ENCODE assay signal across 1 mouse cellular context in genomic region chr8:119557821-119558602, GRCm38 (mm10).
TF ChIP-seq lines count a peak whose summit lies in the region.

No protein-coding gene starts in this region.

TF ChIP-seq in MEL, 35 proteins besides CTCF, POLR2A, EP300 and RAD21:
- TF ChIP-seq NRF1 (IDR thresholded peaks at IDR 0.05; ENCODE audit: insufficient read depth, low read depth, low read length, poor library complexity, severe bottlenecking) = peak; percentile 80
- no peak for TF ChIP-seq KAT2A (conservative IDR thresholded peaks at IDR 0.05; ENCODE audit: low read depth, low read length)
- no peak for TF ChIP-seq E2F4 (IDR thresholded peaks at IDR 0.05; ENCODE audit: borderline replicate concordance, low read depth, low read length)
- TF ChIP-seq USF1 (IDR thresholded peaks at IDR 0.05; ENCODE audit: low read depth, low read length) = no peak
- no peak for TF ChIP-seq ELF1 (IDR thresholded peaks at IDR 0.05; ENCODE audit: low read depth, low read length)
- TF ChIP-seq CHD1 (IDR thresholded peaks at IDR 0.05; ENCODE audit: low read depth, low read length) = no peak; the same call in 1 of the 2 replicates
- TF ChIP-seq TBP (IDR thresholded peaks at IDR 0.05; ENCODE audit: low read depth, low read length) = no peak
- peak; percentile 83; the same call in 1 of the 2 replicates for TF ChIP-seq SIN3A (IDR thresholded peaks at IDR 0.05; ENCODE audit: low read length)
- no peak for TF ChIP-seq USF2 (IDR thresholded peaks at IDR 0.05; ENCODE audit: borderline replicate concordance in 1 of 2, insufficient read depth in 1 of 2, low read depth in 1 of 2, low read length in 2 of 2)
- TF ChIP-seq GABPA (IDR thresholded peaks at IDR 0.05; ENCODE audit: low read depth, low read length) = no peak
- no peak; the same call in 1 of the 2 replicates for TF ChIP-seq MXI1 (IDR thresholded peaks at IDR 0.05; ENCODE audit: low read depth, low read length)
- TF ChIP-seq UBTF (IDR thresholded peaks at IDR 0.05; ENCODE audit: borderline replicate concordance, insufficient read depth, low read depth, low read length) = 0 out of 2 replicates have a peak, but pooled peaks have one; percentile 19
- TF ChIP-seq MYC (IDR thresholded peaks at IDR 0.05; ENCODE audit: low read depth, low read length) = peak; percentile 34; the same call in 1 of the 2 replicates
- TF ChIP-seq TAL1 (IDR thresholded peaks at IDR 0.05; ENCODE audit: low read length) = no peak
- no peak for TF ChIP-seq RCOR1 (IDR thresholded peaks at IDR 0.05; ENCODE audit: low read depth, low read length)
- no peak for TF ChIP-seq MAX (IDR thresholded peaks at IDR 0.05; ENCODE audit: low read length)
- no peak for TF ChIP-seq HCFC1 (IDR thresholded peaks at IDR 0.05; ENCODE audit: low read depth, low read length)
- TF ChIP-seq SMC3 (IDR thresholded peaks at IDR 0.05; ENCODE audit: low read depth, low read length) = no peak
- TF ChIP-seq TCF12 (IDR thresholded peaks at IDR 0.05; ENCODE audit: low read depth, low read length) = no peak; the same call in 1 of the 2 replicates
- no peak for TF ChIP-seq MAFK (IDR thresholded peaks at IDR 0.05; ENCODE audit: borderline replicate concordance, low read depth, low read length)
- TF ChIP-seq MYB (IDR thresholded peaks at IDR 0.05; ENCODE audit: low read depth, low read length) = no peak
- no peak for TF ChIP-seq NELFE (IDR thresholded peaks at IDR 0.05; ENCODE audit: low read depth, low read length)
- TF ChIP-seq BHLHE40 (IDR thresholded peaks at IDR 0.05; ENCODE audit: borderline replicate concordance, low read depth, low read length) = no peak
- no peak for TF ChIP-seq POLR2AphosphoS5 (IDR thresholded peaks at IDR 0.05; ENCODE audit: borderline replicate concordance, low read depth, low read length)
- no peak for TF ChIP-seq ZNF384 (IDR thresholded peaks at IDR 0.05; ENCODE audit: low read depth, low read length)
- no peak for TF ChIP-seq MEF2A (IDR thresholded peaks at IDR 0.05; ENCODE audit: extremely low read depth, insufficient replicate concordance, low read depth, low read length, poor library complexity, severe bottlenecking)
- no peak for TF ChIP-seq MAZ (IDR thresholded peaks at IDR 0.05; ENCODE audit: low read depth, low read length)
- no peak for TF ChIP-seq CHD2 (IDR thresholded peaks at IDR 0.05; ENCODE audit: low read length)
- no peak for TF ChIP-seq GATA1 (IDR thresholded peaks at IDR 0.05; ENCODE audit: low read depth, low read length)
- TF ChIP-seq POLR2AphosphoS2 (IDR thresholded peaks at IDR 0.05; ENCODE audit: low read length) = no peak; the same call in 1 of the 2 replicates
- TF ChIP-seq ZKSCAN1 (IDR thresholded peaks at IDR 0.05; ENCODE audit: low read depth, low read length) = no peak
- TF ChIP-seq ZC3H11A (IDR thresholded peaks at IDR 0.05; ENCODE audit: low read depth, low read length) = no peak
- TF ChIP-seq ETS1 (IDR thresholded peaks at IDR 0.05; ENCODE audit: low read depth, low read length) = no peak
- TF ChIP-seq ZMIZ1 (IDR thresholded peaks at IDR 0.05; ENCODE audit: low read depth, low read length) = no peak; the same call in 1 of the 2 replicates
- TF ChIP-seq JUND (IDR thresholded peaks at IDR 0.05; ENCODE audit: low read depth, low read length) = no peak
